Mouse (Mus musculus) stomach, postnatal 0 days (tissue): Measurements from ENCODE around the gene 2310011J03Rik.

Source experiments
- CTCF ChIP-seq: IDR thresholded peaks from 2 replicates; pipeline ENCODE4 v1.5.1; 2016; ENCODE audit warnings: antibody characterized with exemption, low read depth, mild to moderate bottlenecking, moderate library complexity
- EP300 ChIP-seq: optimal IDR thresholded peaks from 2 replicates; pipeline ENCODE3; 2016; ENCODE audit warnings: antibody characterized with exemption

GRCm38 (mm10) chr10:80282481-80283441 is 37.6 kb downstream of the 2310011J03Rik start:
- TF ChIP-seq CTCF: peak; percentile 19; the same call in 1 of the 2 replicates
- no peak for TF ChIP-seq EP300
